Mouse (Mus musculus): ENCODE results near the gene AI597479. TPM values are rescaled to one million over a fixed set of nuclear protein-coding genes. Genes with fewer than 3 reads are reported as not detected.

The AI597479 gene
- 33.0 and 35.0 TPM in 2 replicates for polyA plus RNA-seq (2012; rRNA removed)

DNA sequence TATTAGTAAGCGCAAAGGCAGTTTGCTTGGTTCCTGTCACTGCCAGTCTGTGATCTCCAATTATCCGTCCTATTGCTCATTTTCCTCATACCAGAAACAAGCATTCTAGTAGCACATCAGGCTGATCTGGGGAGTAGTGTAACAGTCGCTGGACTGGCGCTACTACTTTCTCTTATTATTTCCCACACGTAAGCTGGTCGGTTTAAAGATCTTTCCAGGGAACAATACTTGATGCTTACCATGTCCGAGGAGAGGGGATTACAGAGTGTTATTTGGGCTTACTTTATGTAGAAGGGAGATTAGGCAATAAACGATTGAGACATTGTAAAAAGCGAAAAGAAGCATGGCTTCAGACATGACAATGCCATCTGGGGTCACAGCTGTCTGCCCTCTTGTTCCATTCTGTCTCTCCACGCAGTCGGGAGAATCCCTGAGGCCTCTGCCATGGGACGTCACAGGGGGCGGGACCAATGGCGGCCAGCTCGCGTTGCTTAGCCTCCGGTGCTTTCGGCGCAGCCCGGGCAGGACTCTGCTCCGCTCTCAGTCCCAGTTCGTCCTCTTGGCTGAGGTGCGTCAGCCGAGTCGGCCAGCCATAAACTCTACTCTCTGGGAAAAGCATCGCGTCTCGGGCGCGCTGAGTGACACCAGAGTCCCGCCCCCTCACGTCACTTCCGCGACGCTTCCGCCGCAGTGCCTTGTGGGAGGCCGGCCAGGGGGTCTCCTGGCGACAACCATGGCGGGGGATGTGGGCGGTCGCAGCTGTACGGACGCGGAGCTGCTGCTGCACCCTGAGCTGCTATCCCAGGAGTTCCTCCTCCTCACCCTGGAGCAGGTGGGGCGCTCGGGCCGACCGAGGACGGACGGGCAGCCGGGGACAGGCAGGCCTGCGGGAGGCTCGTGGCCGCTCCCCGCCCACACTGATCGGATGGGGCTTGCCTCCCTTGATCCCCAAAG is at the start of gene AI597479, which contains the start of gene Tgfbrap1:
Gene AI597479 (plus strand): TSS at position 680 of the 954 bp plus-strand sequence.
Gene Tgfbrap1 (minus strand): TSS at position 607 of the 954 bp plus-strand sequence.

Other genes with a start within 250 kb of the AI597479 start
- 45.5 and 46.0 TPM in 2 replicates for gene Mrps9, start 247.5 kb upstream of the AI597479 start, polyA plus RNA-seq (2012; rRNA removed)
- 19.5 and 23.3 TPM in 2 replicates for gene Gpr45, start 145.8 kb upstream of the AI597479 start, polyA plus RNA-seq (2012; rRNA removed)
- gene Tgfbrap1, start 73 bp upstream of the AI597479 start, polyA plus RNA-seq (2012; rRNA removed): 30.9 and 31.5 TPM in 2 replicates
- 27.8 and 28.3 TPM in 2 replicates for gene Fhl2, start 98.3 kb downstream of the AI597479 start, polyA plus RNA-seq (2012; rRNA removed)